Mouse (Mus musculus) erythroblast, embryonic 14.5 days (primary cell): Measurements from ENCODE around the gene Tnpo1. TPM values are rescaled to one million over a fixed set of nuclear protein-coding genes. Genes with fewer than 3 reads are reported as not detected.
A peak's percentile ranks its signal among the peaks of the same experiment; 100 is the strongest.

Experiments used
- H3K27me3 ChIP-seq: 2 replicates; pipeline ENCODE4 v1.6.1; 2012; ENCODE audit warnings: inconsistent platforms; ENCODE audit not compliant: control insufficient read depth
- H3K36me3 ChIP-seq: 2 replicates; pipeline ENCODE4 v1.6.1; 2012; ENCODE audit warnings: mild to moderate bottlenecking, inconsistent platforms; ENCODE audit not compliant: control insufficient read depth
- H3K4me1 ChIP-seq: 2 replicates; pipeline ENCODE4 v1.6.1; 2012; ENCODE audit warnings: inconsistent platforms; ENCODE audit not compliant: control insufficient read depth
- H3K4me3 ChIP-seq: replicated peaks from 2 replicates; pipeline ENCODE3; 2012; ENCODE audit warnings: moderate library complexity, mild to moderate bottlenecking, inconsistent platforms
- H3K9me3 ChIP-seq: 2 replicates; pipeline ENCODE4 v1.6.1; 2012; ENCODE audit warnings: low read length, inconsistent platforms, mixed read lengths; ENCODE audit not compliant: control insufficient read depth
- GATA1 ChIP-seq: IDR thresholded peaks from 2 replicates; pipeline ENCODE4 v1.6.1; 2012; ENCODE audit warnings: low read length, inconsistent platforms, mixed read lengths
- TAL1 ChIP-seq: IDR thresholded peaks from 3 replicates; pipeline ENCODE4 v1.6.1; 2012; ENCODE audit warnings: low read length, inconsistent platforms, mixed read lengths
- polyA plus RNA-seq: library from polyadenylated mRNA; stranded (reverse); fragments of >175 nt; gene quantifications from 2 replicates; pipeline ENCODE4 v1.2.3, GENCODE M21; 2012

The Tnpo1 gene
- polyA plus RNA-seq, 1 experiment = 0.25 TPM

- Histone ChIP-seq H3K9me3 (no peaks in the 10 kb centered on the region), H3K27me3 (no peaks in the 10 kb centered on the region)
These were observed 29.6 kb downstream of the Tnpo1 start for GRCm38 (mm10) chr13:98896434-98897126.

GRCm38 (mm10) chr13:98896013-98896412 lies 30.2 kb downstream of the Tnpo1 start:
- peak overlapping the region; percentile 25 for H3K4me3 ChIP-seq
- peaks cover 55% of the 10 kb centered on the region for H3K4me1 ChIP-seq
- no peaks in the 10 kb centered on the region for H3K27me3 ChIP-seq
- H3K9me3 ChIP-seq = no peaks in the 10 kb centered on the region
- TF ChIP-seq GATA1 (no peak), TAL1 (no peak)
- no peaks in the 10 kb centered on the region for H3K36me3 ChIP-seq

More at GRCm38 (mm10) chr13:98896434-98897126, 29.6 kb downstream of the Tnpo1 start:
- peaks cover 50% of the 10 kb centered on the region for H3K4me1 ChIP-seq
- H3K36me3 ChIP-seq = no peaks in the 10 kb centered on the region; the same call in 1 of the 2 replicates
- H3K4me3 ChIP-seq = peak overlapping the region; percentile 25
- TF ChIP-seq TAL1 (no peak), GATA1 (peak; percentile 21; the same call in 1 of the 2 replicates)

GRCm38 (mm10) chr13:98894900-98895299 lies 31.3 kb downstream of the Tnpo1 start:
- Histone ChIP-seq H3K27me3 (no peaks in the 10 kb centered on the region), H3K9me3 (no peaks in the 10 kb centered on the region), H3K4me3 (no peak overlapping the region), H3K4me1 (peaks cover 63% of the 10 kb centered on the region), H3K36me3 (no peaks in the 10 kb centered on the region)
- TF ChIP-seq GATA1 (no peak), TAL1 (no peak)

GRCm38 (mm10) chr13:98891443-98891842 lies 34.7 kb downstream of the Tnpo1 start:
- TF ChIP-seq TAL1 = no peak
- no peak for TF ChIP-seq GATA1
- Histone ChIP-seq H3K4me1 (peaks cover 63% of the 10 kb centered on the region), H3K27me3 (no peaks in the 10 kb centered on the region), H3K9me3 (no peaks in the 10 kb centered on the region), H3K36me3 (peaks cover 25% of the 10 kb centered on the region), H3K4me3 (peak overlapping the region; percentile 90)

- no peaks in the 10 kb centered on the region for H3K27me3 ChIP-seq
- TF ChIP-seq GATA1 (peak; percentile 62), TAL1 (no peak)
- peaks cover 57% of the 10 kb centered on the region for H3K4me1 ChIP-seq
- H3K36me3 ChIP-seq = peaks cover 31% of the 10 kb centered on the region
- no peaks in the 10 kb centered on the region for H3K9me3 ChIP-seq
- peak overlapping the region; percentile 90 for H3K4me3 ChIP-seq
These were observed 35.3 kb downstream of the Tnpo1 start for GRCm38 (mm10) chr13:98890871-98891219.

- H3K4me1 ChIP-seq = peaks cover 52% of the 10 kb centered on the region
- no peak for TF ChIP-seq GATA1
- no peak for TF ChIP-seq TAL1
These were observed 35.9 kb downstream of the Tnpo1 start for GRCm38 (mm10) chr13:98890137-98890870.

GRCm38 (mm10) chr13:98889211-98889610 lies 37.0 kb downstream of the Tnpo1 start:
- H3K4me3 ChIP-seq = peak overlapping the region; percentile 24
- TF ChIP-seq GATA1 (no peak), TAL1 (no peak)

More at GRCm38 (mm10) chr13:98890137-98890870, 35.9 kb downstream of the Tnpo1 start:
- no peaks in the 10 kb centered on the region for H3K27me3 ChIP-seq
- H3K36me3 ChIP-seq = peaks cover 37% of the 10 kb centered on the region
- peak overlapping the region; percentile 90 for H3K4me3 ChIP-seq
- H3K9me3 ChIP-seq = no peaks in the 10 kb centered on the region

GRCm38 (mm10) chr13:98883774-98884173 lies 42.4 kb downstream of the Tnpo1 start:
- H3K4me3 ChIP-seq = no peak overlapping the region
- TF ChIP-seq TAL1 (no peak), GATA1 (no peak)
- H3K27me3 ChIP-seq = no peaks in the 10 kb centered on the region
- H3K9me3 ChIP-seq = no peaks in the 10 kb centered on the region
- H3K36me3 ChIP-seq = peaks cover 94% of the 10 kb centered on the region
- peaks cover 7% of the 10 kb centered on the region for H3K4me1 ChIP-seq

More at GRCm38 (mm10) chr13:98889211-98889610, 37.0 kb downstream of the Tnpo1 start:
- no peaks in the 10 kb centered on the region for H3K27me3 ChIP-seq
- no peaks in the 10 kb centered on the region for H3K9me3 ChIP-seq
- H3K36me3 ChIP-seq = peaks cover 48% of the 10 kb centered on the region
- H3K4me1 ChIP-seq = peaks cover 46% of the 10 kb centered on the region

GRCm38 (mm10) chr13:98881991-98882390 lies 44.2 kb downstream of the Tnpo1 start:
- TF ChIP-seq GATA1 = no peak
- H3K4me3 ChIP-seq = no peak overlapping the region
- H3K27me3 ChIP-seq = no peaks in the 10 kb centered on the region
- peaks cover 4% of the 10 kb centered on the region; the same call in 1 of the 2 replicates for H3K4me1 ChIP-seq
- H3K9me3 ChIP-seq = no peaks in the 10 kb centered on the region
- peaks cover 96% of the 10 kb centered on the region for H3K36me3 ChIP-seq
